Mouse (Mus musculus): ENCODE measurements around the gene Tanc2. TPM values are rescaled to one million over a fixed set of nuclear protein-coding genes. Genes with fewer than 3 reads are reported as not detected.

Tanc2 gene
- polyA plus RNA-seq, 1 experiment from 2014 or later, result 5.6 TPM

DNA sequence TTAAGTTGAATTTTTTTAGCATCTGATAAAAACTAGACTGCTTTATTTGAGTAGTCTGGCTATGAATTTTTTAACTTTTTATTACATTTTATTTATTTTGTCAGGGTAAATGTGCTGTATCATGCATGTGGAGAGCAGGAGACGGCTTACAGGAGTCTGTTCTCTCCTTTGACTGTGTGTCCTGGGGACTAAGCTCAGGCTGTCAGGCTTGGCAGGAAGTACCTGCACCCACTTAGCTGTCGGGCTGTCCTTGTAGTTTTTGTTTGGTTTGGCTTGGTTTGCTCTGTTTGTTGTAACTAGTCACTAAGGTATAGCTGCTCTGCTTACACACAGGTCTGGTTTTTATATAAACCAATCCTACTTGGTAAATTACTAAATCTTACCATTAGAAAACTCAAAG is 234.0 kb downstream of the Tanc2 start:
- WGBS, result 72% methylated on average over 2 of the region's 2 CpGs
- Histone ChIP-seq H3K9ac (ENCODE audit: low read length) (no peak overlapping the region), H3K27ac (replicated peaks; ENCODE audit: low read depth, low read length) (no peak overlapping the region), H3K36me3 (ENCODE audit: control insufficient read depth, insufficient read depth, low read length) (no peaks in the 10 kb centered on the region), H3K4me3 (ENCODE audit: low read depth, low read length) (no peak overlapping the region), H3K9me3 (ENCODE audit: control insufficient read depth, low read length) (no peaks in the 10 kb centered on the region), H3K27me3 (ENCODE audit: control insufficient read depth, insufficient read depth, low read length) (no peaks in the 10 kb centered on the region), H3K4me2 (ENCODE audit: low read depth, severe bottlenecking) (no peak overlapping the region), H3K4me1 (ENCODE audit: control insufficient read depth, insufficient read depth, low read length) (no peaks in the 10 kb centered on the region)
- ATAC-seq (ENCODE audit: insufficient number of reproducible peaks, low FRiP score, low TSS enrichment, low read depth) (no peak), DNase-seq (ENCODE audit: low spot score) (no peak)

- 94% methylated on average over 2 of the region's 2 CpGs for WGBS
Observed at GRCm38 (mm10) chr11:105828175-105828574, 238.4 kb downstream of the Tanc2 start.

GRCm38 (mm10) chr11:105835209-105835608 is 245.4 kb downstream of the Tanc2 start:
- WGBS, result 93% methylated on average over 4 of the region's 4 CpGs
- H3K27me3 ChIP-seq (ENCODE audit: control insufficient read depth, insufficient read depth, low read length), result no peaks in the 10 kb centered on the region
- H3K27ac ChIP-seq (replicated peaks; ENCODE audit: low read depth, low read length), result no peak overlapping the region
- no peak overlapping the region for H3K9ac ChIP-seq (ENCODE audit: low read length)
- no peaks in the 10 kb centered on the region for H3K9me3 ChIP-seq (ENCODE audit: control insufficient read depth, low read length)
- H3K4me2 ChIP-seq (ENCODE audit: low read depth, severe bottlenecking), result no peak overlapping the region
- ATAC-seq (ENCODE audit: insufficient number of reproducible peaks, low FRiP score, low TSS enrichment, low read depth) (no peak), DNase-seq (ENCODE audit: low spot score) (no peak)
- no peak overlapping the region for H3K4me3 ChIP-seq (ENCODE audit: low read depth, low read length)
- no peaks in the 10 kb centered on the region for H3K4me1 ChIP-seq (ENCODE audit: control insufficient read depth, insufficient read depth, low read length)
- no peaks in the 10 kb centered on the region for H3K36me3 ChIP-seq (ENCODE audit: control insufficient read depth, insufficient read depth, low read length)

More at GRCm38 (mm10) chr11:105828175-105828574, 238.4 kb downstream of the Tanc2 start:
- no peak for DNase-seq (ENCODE audit: low spot score)
- Histone ChIP-seq H3K4me2 (ENCODE audit: low read depth, severe bottlenecking) (no peak overlapping the region), H3K27me3 (ENCODE audit: control insufficient read depth, insufficient read depth, low read length) (no peaks in the 10 kb centered on the region), H3K36me3 (ENCODE audit: control insufficient read depth, insufficient read depth, low read length) (no peaks in the 10 kb centered on the region), H3K4me3 (ENCODE audit: low read depth, low read length) (no peak overlapping the region), H3K27ac (replicated peaks; ENCODE audit: low read depth, low read length) (no peak overlapping the region), H3K9ac (ENCODE audit: low read length) (no peak overlapping the region), H3K4me1 (ENCODE audit: control insufficient read depth, insufficient read depth, low read length) (no peaks in the 10 kb centered on the region), H3K9me3 (ENCODE audit: control insufficient read depth, low read length) (no peaks in the 10 kb centered on the region)
- ATAC-seq (ENCODE audit: insufficient number of reproducible peaks, low FRiP score, low TSS enrichment, low read depth), result no peak

- no peaks in the 10 kb centered on the region for H3K9me3 ChIP-seq (ENCODE audit: control insufficient read depth, low read length)
- no peaks in the 10 kb centered on the region for H3K36me3 ChIP-seq (ENCODE audit: control insufficient read depth, insufficient read depth, low read length)
- DNase-seq (ENCODE audit: low spot score), result no peak
- H3K27me3 ChIP-seq (ENCODE audit: control insufficient read depth, insufficient read depth, low read length), result no peaks in the 10 kb centered on the region
- H3K4me3 ChIP-seq (ENCODE audit: low read depth, low read length), result no peak overlapping the region
- no peaks in the 10 kb centered on the region for H3K4me1 ChIP-seq (ENCODE audit: control insufficient read depth, insufficient read depth, low read length)
- 92% methylated on average over 6 of the region's 6 CpGs for WGBS
- no peak overlapping the region for H3K27ac ChIP-seq (replicated peaks; ENCODE audit: low read depth, low read length)
- ATAC-seq (ENCODE audit: insufficient number of reproducible peaks, low FRiP score, low TSS enrichment, low read depth), result no peak
- no peak overlapping the region for H3K9ac ChIP-seq (ENCODE audit: low read length)
- H3K4me2 ChIP-seq (ENCODE audit: low read depth, severe bottlenecking), result no peak overlapping the region
Observed at GRCm38 (mm10) chr11:105836344-105836891, 246.6 kb downstream of the Tanc2 start.

DNA sequence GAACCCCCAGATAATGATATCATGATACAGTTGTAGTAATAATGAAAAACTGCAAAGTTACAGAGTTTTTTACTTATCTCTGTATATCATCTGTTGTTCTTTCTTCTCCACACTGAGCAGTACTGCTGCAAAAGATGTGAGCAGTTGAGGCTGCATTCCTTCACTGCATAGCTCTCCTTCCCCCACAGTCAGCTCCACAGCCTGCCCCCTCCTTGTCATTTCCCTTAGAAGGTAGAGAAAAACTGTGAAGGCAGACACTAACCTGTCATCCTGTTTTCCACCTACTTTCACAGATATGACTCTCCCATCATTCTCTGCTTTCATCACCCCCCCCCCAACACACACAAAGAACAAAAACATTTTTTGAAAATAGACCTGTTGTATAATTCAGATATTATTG is 248.2 kb downstream of the Tanc2 start:
- Histone ChIP-seq H3K9ac (ENCODE audit: low read length) (no peak overlapping the region), H3K4me3 (ENCODE audit: low read depth, low read length) (no peak overlapping the region), H3K27me3 (ENCODE audit: control insufficient read depth, insufficient read depth, low read length) (no peaks in the 10 kb centered on the region), H3K4me1 (ENCODE audit: control insufficient read depth, insufficient read depth, low read length) (no peaks in the 10 kb centered on the region), H3K27ac (replicated peaks; ENCODE audit: low read depth, low read length) (no peak overlapping the region), H3K36me3 (ENCODE audit: control insufficient read depth, insufficient read depth, low read length) (no peaks in the 10 kb centered on the region), H3K9me3 (ENCODE audit: control insufficient read depth, low read length) (no peaks in the 10 kb centered on the region), H3K4me2 (ENCODE audit: low read depth, severe bottlenecking) (no peak overlapping the region)
- DNase-seq (ENCODE audit: low spot score) (no peak), ATAC-seq (ENCODE audit: insufficient number of reproducible peaks, low FRiP score, low TSS enrichment, low read depth) (no peak)

DNA sequence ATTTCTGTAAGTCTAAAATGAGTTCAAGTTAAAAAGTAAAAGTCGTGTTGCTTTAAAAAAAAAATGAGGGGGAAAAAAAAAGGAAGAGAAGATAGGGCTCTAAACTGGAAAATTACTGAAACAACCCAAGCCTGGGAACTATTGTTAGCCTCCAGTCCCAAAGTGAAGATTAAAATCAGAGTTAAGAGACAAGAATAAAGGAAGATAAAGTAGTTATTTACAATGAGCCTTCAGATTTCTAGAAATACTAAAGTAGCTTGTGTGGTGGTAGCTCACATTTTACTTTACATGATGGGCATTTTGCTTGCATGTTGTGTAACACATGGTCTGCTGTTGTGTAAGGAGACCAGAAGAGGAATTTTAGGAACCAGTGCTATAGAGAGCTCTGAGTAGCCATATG is 256.1 kb downstream of the Tanc2 start:
- Histone ChIP-seq H3K4me1 (ENCODE audit: control insufficient read depth, insufficient read depth, low read length) (no peaks in the 10 kb centered on the region), H3K36me3 (ENCODE audit: control insufficient read depth, insufficient read depth, low read length) (no peaks in the 10 kb centered on the region), H3K9me3 (ENCODE audit: control insufficient read depth, low read length) (no peaks in the 10 kb centered on the region), H3K4me2 (ENCODE audit: low read depth, severe bottlenecking) (no peak overlapping the region), H3K27me3 (ENCODE audit: control insufficient read depth, insufficient read depth, low read length) (no peaks in the 10 kb centered on the region), H3K27ac (replicated peaks; ENCODE audit: low read depth, low read length) (no peak overlapping the region), H3K4me3 (ENCODE audit: low read depth, low read length) (no peak overlapping the region), H3K9ac (ENCODE audit: low read length) (no peak overlapping the region)
- no peak for DNase-seq (ENCODE audit: low spot score)
- WGBS, result 89% methylated on average over 1 of the region's 1 CpGs
- ATAC-seq (ENCODE audit: insufficient number of reproducible peaks, low FRiP score, low TSS enrichment, low read depth), result no peak

GRCm38 (mm10) chr11:105855504-105855903 is 265.7 kb downstream of the Tanc2 start:
- Histone ChIP-seq H3K27me3 (ENCODE audit: control insufficient read depth, insufficient read depth, low read length) (no peaks in the 10 kb centered on the region), H3K4me3 (ENCODE audit: low read depth, low read length) (no peak overlapping the region), H3K4me2 (ENCODE audit: low read depth, severe bottlenecking) (no peak overlapping the region), H3K27ac (replicated peaks; ENCODE audit: low read depth, low read length) (no peak overlapping the region), H3K36me3 (ENCODE audit: control insufficient read depth, insufficient read depth, low read length) (no peaks in the 10 kb centered on the region), H3K9me3 (ENCODE audit: control insufficient read depth, low read length) (no peaks in the 10 kb centered on the region), H3K4me1 (ENCODE audit: control insufficient read depth, insufficient read depth, low read length) (no peaks in the 10 kb centered on the region), H3K9ac (ENCODE audit: low read length) (no peak overlapping the region)
- 20% methylated on average over 3 of the region's 3 CpGs for WGBS
- peak; percentile 34 for DNase-seq (ENCODE audit: low spot score)
- no peak for ATAC-seq (ENCODE audit: insufficient number of reproducible peaks, low FRiP score, low TSS enrichment, low read depth)

DNA sequence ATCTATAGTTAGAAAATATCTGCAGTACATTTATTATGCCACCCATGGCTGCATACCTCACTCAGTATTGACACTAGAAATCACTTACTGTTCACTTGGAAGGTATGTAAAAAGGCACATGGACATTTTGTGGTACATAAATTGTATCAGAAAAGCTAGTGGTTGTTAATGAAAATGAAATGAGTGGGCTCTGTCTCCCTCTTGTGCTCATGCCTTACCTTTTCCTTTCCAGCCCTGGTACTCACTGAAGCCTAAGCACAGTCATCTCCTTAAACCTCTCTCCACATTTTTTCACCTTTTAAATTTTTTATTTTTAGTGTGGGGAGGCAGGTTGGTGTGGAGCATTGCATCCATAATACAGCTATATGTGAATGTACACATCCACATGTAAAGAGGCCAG is 268.3 kb downstream of the Tanc2 start:
- H3K9ac ChIP-seq (ENCODE audit: low read length), result no peak overlapping the region
- H3K4me3 ChIP-seq (ENCODE audit: low read depth, low read length), result no peak overlapping the region
- no peaks in the 10 kb centered on the region for H3K9me3 ChIP-seq (ENCODE audit: control insufficient read depth, low read length)
- H3K4me1 ChIP-seq (ENCODE audit: control insufficient read depth, insufficient read depth, low read length), result no peaks in the 10 kb centered on the region
- DNase-seq (ENCODE audit: low spot score) (no peak), ATAC-seq (ENCODE audit: insufficient number of reproducible peaks, low FRiP score, low TSS enrichment, low read depth) (no peak)
- no peaks in the 10 kb centered on the region for H3K36me3 ChIP-seq (ENCODE audit: control insufficient read depth, insufficient read depth, low read length)
- no peak overlapping the region for H3K27ac ChIP-seq (replicated peaks; ENCODE audit: low read depth, low read length)
- no peak overlapping the region for H3K4me2 ChIP-seq (ENCODE audit: low read depth, severe bottlenecking)
- no peaks in the 10 kb centered on the region for H3K27me3 ChIP-seq (ENCODE audit: control insufficient read depth, insufficient read depth, low read length)

DNA sequence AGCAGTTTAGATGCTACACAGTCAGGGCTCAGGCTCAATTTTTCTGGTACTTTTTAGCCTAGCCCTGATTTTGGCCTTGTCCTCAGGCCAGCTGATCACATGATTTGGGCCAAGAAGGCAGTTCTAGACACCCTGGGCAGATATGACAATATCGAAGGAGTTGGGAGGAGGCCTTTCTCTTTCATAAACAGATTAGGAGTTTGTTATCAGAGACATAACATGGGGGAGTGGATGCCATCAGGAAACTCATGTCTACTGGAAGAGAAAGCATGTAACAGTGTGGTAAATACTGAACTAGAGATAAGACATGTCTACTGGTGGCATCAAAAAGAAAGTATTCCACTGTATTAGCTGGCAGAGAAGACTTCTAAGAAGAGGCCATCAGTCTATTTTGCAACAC is 295.8 kb downstream of the Tanc2 start:
- no peaks in the 10 kb centered on the region for H3K9me3 ChIP-seq (ENCODE audit: control insufficient read depth, low read length)
- DNase-seq (ENCODE audit: low spot score), result no peak
- H3K4me2 ChIP-seq (ENCODE audit: low read depth, severe bottlenecking), result no peak overlapping the region
- WGBS, result 93% methylated on average over 1 of the region's 1 CpGs
- H3K4me3 ChIP-seq (ENCODE audit: low read depth, low read length), result no peak overlapping the region
- H3K27ac ChIP-seq (replicated peaks; ENCODE audit: low read depth, low read length), result no peak overlapping the region
- ATAC-seq (ENCODE audit: insufficient number of reproducible peaks, low FRiP score, low TSS enrichment, low read depth), result no peak
- no peaks in the 10 kb centered on the region for H3K4me1 ChIP-seq (ENCODE audit: control insufficient read depth, insufficient read depth, low read length)
- no peaks in the 10 kb centered on the region for H3K36me3 ChIP-seq (ENCODE audit: control insufficient read depth, insufficient read depth, low read length)
- H3K9ac ChIP-seq (ENCODE audit: low read length), result no peak overlapping the region
- no peaks in the 10 kb centered on the region for H3K27me3 ChIP-seq (ENCODE audit: control insufficient read depth, insufficient read depth, low read length)

Data from limb, embryonic 11.5 days (tissue).